Mouse (Mus musculus) hindbrain, embryonic 14.5 days (tissue): ENCODE measurements around the gene Ddx47. TPM values are rescaled to one million over a fixed set of nuclear protein-coding genes. Genes with fewer than 3 reads are reported as not detected.

Experiments
- ATAC-seq: fragments of 200-750 bp; cut with Nextera tagmentation; 2 replicates; pipeline ENCODE4 v1.8.0; 2017; ENCODE audit warnings: moderate number of reproducible peaks, mild to moderate bottlenecking, moderate TSS enrichment, moderate library complexity; ENCODE audit not compliant: low FRiP score
- DNase-seq: peaks from one replicate; pipeline ENCODE4 v3.0.0-alpha.2; 2015; ENCODE audit warnings: low spot score
- H3K27ac ChIP-seq: fragments of 300-500 bp; sonication (generic); 2 replicates; pipeline ENCODE4 v1.5.1; 2014; ENCODE audit warnings: mild to moderate bottlenecking, moderate library complexity
- H3K27me3 ChIP-seq: fragments of 300-500 bp; sonication (generic); 2 replicates; pipeline ENCODE4 v1.6.1; 2014; ENCODE audit warnings: mild to moderate bottlenecking, low read length, mixed read lengths; ENCODE audit not compliant: control insufficient read depth, insufficient read depth
- H3K36me3 ChIP-seq: fragments of 300-500 bp; sonication (generic); replicated peaks from 2 replicates; pipeline ENCODE4 v1.6.1; 2014; ENCODE audit not compliant: control insufficient read depth, insufficient read depth
- H3K4me1 ChIP-seq: fragments of 300-500 bp; sonication (generic); replicated peaks from 2 replicates; pipeline ENCODE4 v1.6.1; 2014; ENCODE audit warnings: antibody characterized with exemption, low read length, mixed read lengths; ENCODE audit not compliant: control insufficient read depth, insufficient read depth
- H3K4me2 ChIP-seq: fragments of 300-500 bp; sonication (generic); replicated peaks from 2 replicates; pipeline ENCODE4 v1.6.1; 2014; ENCODE audit warnings: mild to moderate bottlenecking, moderate library complexity
- H3K4me3 ChIP-seq: fragments of 300-500 bp; sonication (generic); replicated peaks from 2 replicates; pipeline ENCODE4 v1.5.1; 2014; ENCODE audit warnings: mild to moderate bottlenecking, low read length
- H3K9ac ChIP-seq: fragments of 300-500 bp; sonication (generic); 2 replicates; pipeline ENCODE4 v1.6.1; 2014
- H3K9me3 ChIP-seq: fragments of 300-500 bp; sonication (generic); 2 replicates; pipeline ENCODE4 v1.6.1; 2016; ENCODE audit warnings: low read length; ENCODE audit not compliant: control insufficient read depth
- WGBS: fragments of 180-500 bp; shearing (Covaris S2); extraction: QIAGEN DNeasy Blood & Tissue Kit; methylation state at CpG from one replicate; pipeline ENCODE4 v1.1.7; 2014; 5-methylcytosine and 5-hydroxymethylcytosine counted together
- polyA plus RNA-seq: library from polyadenylated mRNA; unstranded; fragments of >200 nt; fragmentation: Nextera tagmentation; extraction: Ambion mirVana; gene quantifications from 2 replicates; pipeline ENCODE4 v1.2.1, GENCODE M21; 2014

Ddx47 gene
- polyA plus RNA-seq, 1 experiment from 2014 or later, result 70.4 TPM

- 74% methylated on average over 4 of the region's 4 CpGs for WGBS
- no peak for DNase-seq
- no peak for ATAC-seq
These were observed 44.5 kb downstream of the Ddx47 start for GRCm38 (mm10) chr6:135055882-135056281.

GRCm38 (mm10) chr6:135060728-135061127 lies 49.3 kb downstream of the Ddx47 start:
- 95% methylated on average over 4 of the region's 4 CpGs for WGBS
- no peak for ATAC-seq
- H3K27me3 ChIP-seq, result peaks cover 12% of the 10 kb centered on the region
- H3K27ac ChIP-seq, result no peak overlapping the region
- H3K9ac ChIP-seq, result no peak overlapping the region
- 0 out of 2 replicates have a peak, but pooled peaks cover under 1% of the 10 kb centered on the region for H3K4me1 ChIP-seq
- no peak overlapping the region for H3K4me2 ChIP-seq
- no peaks in the 10 kb centered on the region for H3K36me3 ChIP-seq
- H3K9me3 ChIP-seq, result no peaks in the 10 kb centered on the region
- DNase-seq, result no peak
- H3K4me3 ChIP-seq, result no peak overlapping the region

More at GRCm38 (mm10) chr6:135055882-135056281, 44.5 kb downstream of the Ddx47 start:
- Histone ChIP-seq H3K4me1 (no peaks in the 10 kb centered on the region), H3K27ac (no peak overlapping the region), H3K36me3 (no peaks in the 10 kb centered on the region), H3K9me3 (no peaks in the 10 kb centered on the region), H3K4me3 (no peak overlapping the region), H3K9ac (no peak overlapping the region), H3K27me3 (no peaks in the 10 kb centered on the region), H3K4me2 (no peak overlapping the region)

DNA sequence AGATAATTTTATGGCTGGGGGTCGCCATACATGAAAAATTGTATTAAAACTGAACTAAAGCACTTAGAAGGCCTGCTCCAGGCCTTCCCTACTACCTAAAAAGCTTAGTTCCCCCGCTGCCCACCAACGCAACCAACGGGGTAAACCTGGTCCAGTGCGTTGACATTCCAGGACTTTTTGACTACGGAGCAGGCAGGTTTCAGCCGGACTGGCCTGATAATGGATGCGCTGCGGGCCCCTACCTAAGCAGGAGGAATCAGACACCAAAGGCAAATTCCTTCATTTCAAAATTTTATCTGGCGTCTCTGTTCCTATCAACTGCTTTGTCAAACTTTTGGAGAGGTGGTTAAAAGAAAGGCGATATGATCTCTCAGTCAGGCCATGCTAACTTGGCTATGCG lies 53.2 kb downstream of the Ddx47 start:
- 0 out of 2 replicates have a peak, but pooled peaks cover 3% of the 10 kb centered on the region for H3K4me1 ChIP-seq
- ATAC-seq (no peak), DNase-seq (no peak)
- H3K27me3 ChIP-seq, result peaks cover 19% of the 10 kb centered on the region
- H3K4me2 ChIP-seq, result no peak overlapping the region
- no peak overlapping the region for H3K27ac ChIP-seq
- H3K36me3 ChIP-seq, result no peaks in the 10 kb centered on the region
- no peak overlapping the region for H3K9ac ChIP-seq
- 71% methylated on average over 12 of the region's 12 CpGs for WGBS
- no peaks in the 10 kb centered on the region for H3K9me3 ChIP-seq
- no peak overlapping the region for H3K4me3 ChIP-seq

DNA sequence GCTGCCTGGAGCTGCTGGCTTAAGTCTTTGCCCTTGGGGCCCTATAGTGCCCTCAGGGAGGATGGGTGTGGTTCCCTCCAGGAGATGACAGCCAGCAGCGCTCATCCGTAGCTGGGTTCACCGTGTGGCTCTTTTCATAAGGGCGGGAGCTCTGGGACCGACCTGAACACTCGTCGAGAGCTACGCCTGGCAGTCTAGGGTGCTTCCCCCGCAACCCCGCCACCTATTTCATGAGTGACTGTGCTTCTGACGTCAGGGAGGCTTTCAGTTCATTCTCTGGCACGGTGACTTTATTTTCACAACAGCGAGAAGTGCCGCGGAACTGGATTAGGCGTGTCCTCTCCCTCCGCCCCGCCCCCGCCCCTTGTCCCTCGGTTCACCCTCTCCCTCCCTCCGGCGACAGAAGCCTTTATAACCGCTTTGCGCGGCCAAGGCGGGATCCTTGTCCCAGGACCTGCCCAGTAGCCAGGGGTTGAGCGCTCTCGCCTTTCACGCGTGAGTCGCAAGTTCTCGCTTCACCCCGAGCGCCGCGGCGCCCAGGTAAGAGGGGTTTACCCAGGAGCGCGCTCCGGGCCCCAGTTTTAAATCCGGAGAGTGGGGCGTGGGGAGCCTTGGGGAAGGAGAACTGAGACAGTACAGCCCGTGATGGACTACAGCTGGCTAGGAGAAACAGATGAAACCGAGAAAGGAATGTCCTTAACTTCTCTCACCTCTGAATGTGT lies 54.0 kb downstream of the Ddx47 start, which contains the start of gene Gprc5a:
Gene Gprc5a (plus strand): TSS at position 416 of the 722 bp plus-strand sequence.
- ATAC-seq (peak; percentile 40; the same call in 1 of the 2 replicates), DNase-seq (no peak)
- peak within 1 kb of the TSS; percentile 31 for H3K4me3 ChIP-seq
- no peaks in the 10 kb centered on the region for H3K9me3 ChIP-seq
- H3K27ac ChIP-seq, result no peak within 1 kb of the TSS
- H3K9ac ChIP-seq, result peak within 1 kb of the TSS; percentile 32; the same call in 1 of the 2 replicates
- WGBS, result 1% methylated on average over 44 of the region's 44 CpGs
- H3K4me1 ChIP-seq, result 0 out of 2 replicates have a peak, but pooled peaks cover 3% of the 10 kb centered on the region
- H3K4me2 ChIP-seq, result peak within 1 kb of the TSS; percentile 55
- H3K36me3 ChIP-seq, result no peaks in the 10 kb centered on the region
- peaks cover 19% of the 10 kb centered on the region for H3K27me3 ChIP-seq

- no peak overlapping the region for H3K4me3 ChIP-seq
- 17% methylated on average over 6 of the region's 6 CpGs for WGBS
- H3K4me1 ChIP-seq, result 0 out of 2 replicates have a peak, but pooled peaks cover 3% of the 10 kb centered on the region
- no peak for ATAC-seq
- no peak overlapping the region for H3K9ac ChIP-seq
- H3K9me3 ChIP-seq, result no peaks in the 10 kb centered on the region
- H3K36me3 ChIP-seq, result no peaks in the 10 kb centered on the region
- DNase-seq, result no peak
- peaks cover 19% of the 10 kb centered on the region for H3K27me3 ChIP-seq
- no peak overlapping the region for H3K27ac ChIP-seq
- no peak overlapping the region for H3K4me2 ChIP-seq
These were observed 55.5 kb downstream of the Ddx47 start for GRCm38 (mm10) chr6:135066795-135067445.

DNA sequence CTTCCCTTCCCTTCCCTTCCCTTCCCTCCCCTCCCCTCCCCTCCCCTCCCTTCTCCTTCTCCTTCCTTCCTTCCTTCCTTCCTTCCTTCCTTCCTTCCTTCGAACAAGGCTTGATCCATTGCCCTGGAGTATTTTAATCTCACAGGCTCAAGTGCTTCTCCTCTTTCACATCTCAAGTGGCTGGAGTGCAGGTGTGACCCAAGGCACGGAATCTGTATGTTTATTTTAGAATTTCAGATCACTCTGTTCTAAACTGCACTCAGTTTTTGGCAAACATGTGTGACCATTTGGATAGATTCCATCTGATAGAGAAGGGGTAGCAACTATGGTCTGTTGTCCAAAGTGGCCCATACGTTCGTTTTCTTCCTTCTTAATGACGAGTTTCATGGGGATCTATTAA lies 56.8 kb downstream of the Ddx47 start:
- H3K4me1 ChIP-seq, result 0 out of 2 replicates have a peak, but pooled peaks cover 3% of the 10 kb centered on the region
- DNase-seq, result no peak

GRCm38 (mm10) chr6:135069856-135070255 lies 58.4 kb downstream of the Ddx47 start:
- peaks cover 15% of the 10 kb centered on the region for H3K27me3 ChIP-seq
- no peak overlapping the region for H3K4me2 ChIP-seq
- no peak overlapping the region for H3K27ac ChIP-seq
- H3K36me3 ChIP-seq, result no peaks in the 10 kb centered on the region
- H3K9me3 ChIP-seq, result no peaks in the 10 kb centered on the region
- WGBS, result 55% methylated on average over 6 of the region's 6 CpGs
- no peak overlapping the region for H3K9ac ChIP-seq
- no peak for DNase-seq
- H3K4me3 ChIP-seq, result no peak overlapping the region
- 0 out of 2 replicates have a peak, but pooled peaks cover 3% of the 10 kb centered on the region for H3K4me1 ChIP-seq
- ATAC-seq, result no peak

More for the DNA sequence above, 56.8 kb downstream of the Ddx47 start:
- Histone ChIP-seq H3K9ac (no peak overlapping the region), H3K4me2 (no peak overlapping the region), H3K36me3 (no peaks in the 10 kb centered on the region), H3K9me3 (no peaks in the 10 kb centered on the region), H3K27ac (no peak overlapping the region), H3K27me3 (peaks cover 19% of the 10 kb centered on the region), H3K4me3 (no peak overlapping the region)
- WGBS, result 88% methylated on average over 5 of the region's 5 CpGs
- ATAC-seq, result no peak

- no peak overlapping the region for H3K9ac ChIP-seq
- H3K4me1 ChIP-seq, result 0 out of 2 replicates have a peak, but pooled peaks cover 3% of the 10 kb centered on the region
- DNase-seq, result no peak
- H3K27me3 ChIP-seq, result peaks cover 10% of the 10 kb centered on the region
- H3K9me3 ChIP-seq, result no peaks in the 10 kb centered on the region
- no peaks in the 10 kb centered on the region for H3K36me3 ChIP-seq
- WGBS, result 85% methylated on average over 2 of the region's 2 CpGs
- H3K4me2 ChIP-seq, result no peak overlapping the region
- no peak overlapping the region for H3K4me3 ChIP-seq
- H3K27ac ChIP-seq, result no peak overlapping the region
- no peak for ATAC-seq
These were observed 58.9 kb downstream of the Ddx47 start for GRCm38 (mm10) chr6:135070347-135070746.
